Mouse (Mus musculus) midbrain, embryonic 14.5 days (tissue): ENCODE measurements at regions not wholly inside any gene's neighbourhood (a gene's known extent, or its start where the extent isn't known, plus 50 kb on each side); places are given as distances from the start of the nearest gene placed in this dataset.

ENCODE experiments used
- ATAC-seq: fragments of 200-750 bp; cut with Nextera tagmentation; 2 replicates; pipeline ENCODE4 v1.8.0; 2017; ENCODE audit warnings: moderate number of reproducible peaks, moderate library complexity; ENCODE audit not compliant: low FRiP score, low TSS enrichment
- DNase-seq: peaks from one replicate; pipeline ENCODE4 v3.0.0-alpha.2; 2015
- H3K27ac ChIP-seq: fragments of 300-500 bp; sonication (generic); replicated peaks from 2 replicates; pipeline ENCODE4 v1.5.1; 2014; ENCODE audit warnings: mild to moderate bottlenecking, low read depth, low read length, moderate library complexity
- H3K27me3 ChIP-seq: fragments of 300-500 bp; sonication (generic); 2 replicates; pipeline ENCODE4 v1.6.1; 2014; ENCODE audit warnings: low read length, control low read depth, mixed read lengths; ENCODE audit not compliant: control insufficient read depth, insufficient read depth
- H3K36me3 ChIP-seq: fragments of 300-500 bp; sonication (generic); 2 replicates; pipeline ENCODE4 v1.6.1; 2014; ENCODE audit warnings: low read length, control low read depth; ENCODE audit not compliant: control insufficient read depth, insufficient read depth
- H3K4me1 ChIP-seq: fragments of 300-500 bp; sonication (generic); 2 replicates; pipeline ENCODE4 v1.6.1; 2014; ENCODE audit warnings: mild to moderate bottlenecking, antibody characterized with exemption, low read length, control low read depth; ENCODE audit not compliant: control insufficient read depth, insufficient read depth
- H3K4me2 ChIP-seq: fragments of 300-500 bp; sonication (generic); 2 replicates; pipeline ENCODE4 v1.6.1; 2014; ENCODE audit warnings: mild to moderate bottlenecking, low read length, moderate library complexity
- H3K4me3 ChIP-seq: fragments of 300-500 bp; sonication (generic); replicated peaks from 2 replicates; pipeline ENCODE4 v1.5.1; 2014; ENCODE audit warnings: low read depth, low read length
- H3K9ac ChIP-seq: fragments of 300-500 bp; sonication (generic); replicated peaks from 2 replicates; pipeline ENCODE4 v1.6.1; 2014; ENCODE audit warnings: mild to moderate bottlenecking, low read length, moderate library complexity
- H3K9me3 ChIP-seq: fragments of 300-500 bp; sonication (generic); 2 replicates; pipeline ENCODE4 v1.6.1; 2016; ENCODE audit warnings: low read length, control low read depth, mixed read lengths; ENCODE audit not compliant: control insufficient read depth
- WGBS: fragments of 180-500 bp; shearing (Covaris S2); extraction: QIAGEN DNeasy Blood & Tissue Kit; methylation state at CpG from one replicate; pipeline ENCODE4 v1.1.7; 2014; 5-methylcytosine and 5-hydroxymethylcytosine counted together

DNA sequence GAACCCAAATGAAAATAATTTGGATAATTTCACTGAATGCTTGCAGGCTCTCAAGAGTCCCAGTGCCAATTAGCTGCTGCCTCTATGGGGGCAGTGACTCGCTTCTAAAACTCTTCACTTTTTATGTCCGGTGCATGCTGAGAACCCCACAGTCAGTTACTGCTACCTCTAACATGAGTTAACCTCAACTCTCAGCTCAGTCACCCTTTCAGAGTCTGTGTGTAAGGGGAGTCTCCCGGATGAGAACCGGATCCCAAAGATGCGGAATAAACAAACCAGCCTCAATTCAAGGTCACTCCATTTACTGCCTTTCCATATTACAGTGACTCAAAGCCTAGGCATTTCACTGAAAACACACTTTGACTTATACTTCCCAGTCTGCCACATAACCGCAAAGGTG is 357.9 kb downstream of the Phf3 start:
- WGBS, result 95% methylated on average over 6 of the region's 6 CpGs
- no peaks in the 10 kb centered on the region for H3K36me3 ChIP-seq
- no peaks in the 10 kb centered on the region for H3K4me1 ChIP-seq
- no peak overlapping the region for H3K4me3 ChIP-seq
- DNase-seq (no peak), ATAC-seq (no peak)
- H3K27me3 ChIP-seq, result no peaks in the 10 kb centered on the region
- no peak overlapping the region for H3K4me2 ChIP-seq
- H3K9me3 ChIP-seq, result no peaks in the 10 kb centered on the region
- H3K27ac ChIP-seq, result no peak overlapping the region
- no peak overlapping the region for H3K9ac ChIP-seq

GRCm38 (mm10) chr1:30503224-30503623 is 370.5 kb downstream of the Phf3 start:
- Histone ChIP-seq H3K27ac (no peak overlapping the region), H3K4me1 (no peaks in the 10 kb centered on the region), H3K9ac (no peak overlapping the region), H3K4me3 (no peak overlapping the region), H3K36me3 (no peaks in the 10 kb centered on the region), H3K27me3 (no peaks in the 10 kb centered on the region), H3K4me2 (no peak overlapping the region), H3K9me3 (no peaks in the 10 kb centered on the region)
- DNase-seq (peak; percentile 86), ATAC-seq (no peak)
- WGBS, result 34% methylated on average over 1 of the region's 1 CpGs

DNA sequence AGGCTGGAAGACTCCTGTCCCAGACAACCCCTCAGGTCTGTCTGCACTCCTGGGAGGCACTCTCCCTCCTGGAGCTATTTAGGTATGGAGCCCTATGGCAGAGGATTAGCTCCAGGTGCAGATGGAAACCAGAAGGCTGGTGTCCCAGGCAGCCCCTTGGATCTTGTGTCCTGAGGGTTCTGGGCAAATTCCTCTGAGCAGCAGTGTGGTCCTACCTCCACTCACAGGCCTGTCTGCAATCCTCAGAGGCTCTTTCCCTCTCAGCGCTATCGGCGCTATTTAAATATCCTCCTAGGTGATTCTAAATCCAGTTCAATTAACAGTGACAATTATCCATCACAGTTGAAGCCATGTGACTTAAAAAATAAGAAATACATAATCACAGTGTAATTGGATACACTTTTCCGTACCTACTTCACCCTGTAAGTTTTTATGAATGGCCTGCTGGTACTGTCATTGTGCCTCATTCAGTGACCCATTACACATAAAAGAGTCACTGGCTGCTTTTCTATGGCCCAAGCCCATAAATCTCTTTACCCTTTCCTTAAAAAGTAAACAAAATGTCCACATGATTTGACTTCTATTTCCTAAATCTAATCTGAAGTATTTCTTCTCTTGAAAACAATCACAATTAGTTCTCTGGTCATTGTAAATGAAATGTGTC is 413.3 kb downstream of the Phf3 start:
- no peak overlapping the region for H3K4me2 ChIP-seq
- no peaks in the 10 kb centered on the region for H3K4me1 ChIP-seq
- no peak overlapping the region for H3K4me3 ChIP-seq
- WGBS, result 94% methylated on average over 4 of the region's 4 CpGs
- H3K36me3 ChIP-seq, result no peaks in the 10 kb centered on the region
- H3K27ac ChIP-seq, result no peak overlapping the region
- DNase-seq, result no peak
- no peak for ATAC-seq
- H3K9ac ChIP-seq, result no peak overlapping the region
- no peaks in the 10 kb centered on the region for H3K9me3 ChIP-seq
- H3K27me3 ChIP-seq, result no peaks in the 10 kb centered on the region

DNA sequence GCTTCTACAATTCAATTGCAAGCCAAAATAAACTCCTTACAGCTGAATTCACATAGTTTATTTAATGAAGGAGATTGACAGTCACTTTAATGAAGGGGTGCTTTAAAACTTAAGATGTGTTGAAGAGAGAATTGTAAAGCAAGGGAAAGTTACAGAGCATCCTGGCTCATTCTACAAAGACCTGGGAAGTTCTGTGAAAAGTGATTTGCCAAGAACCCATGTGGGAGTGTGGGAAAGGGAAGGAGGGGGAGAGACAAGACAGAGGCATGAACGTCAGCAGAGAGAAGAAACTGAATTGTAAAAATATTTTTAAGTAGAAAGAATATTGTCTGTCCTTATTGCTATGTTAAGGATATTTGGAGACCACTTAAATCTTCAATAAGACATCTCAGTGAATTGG is 435.8 kb downstream of the Phf3 start:
- Histone ChIP-seq H3K27ac (no peak overlapping the region), H3K9me3 (no peaks in the 10 kb centered on the region), H3K4me3 (no peak overlapping the region), H3K27me3 (no peaks in the 10 kb centered on the region), H3K9ac (no peak overlapping the region), H3K4me1 (no peaks in the 10 kb centered on the region), H3K36me3 (no peaks in the 10 kb centered on the region), H3K4me2 (no peak overlapping the region)
- WGBS, result 50% methylated on average over 1 of the region's 1 CpGs
- ATAC-seq (no peak), DNase-seq (no peak)

GRCm38 (mm10) chr1:30416582-30416981 is 457.1 kb downstream of the Phf3 start:
- Histone ChIP-seq H3K4me2 (no peak overlapping the region), H3K27ac (no peak overlapping the region), H3K9me3 (no peaks in the 10 kb centered on the region), H3K4me3 (no peak overlapping the region), H3K4me1 (no peaks in the 10 kb centered on the region), H3K9ac (no peak overlapping the region), H3K36me3 (no peaks in the 10 kb centered on the region), H3K27me3 (no peaks in the 10 kb centered on the region)
- DNase-seq, result no peak
- no peak for ATAC-seq

DNA sequence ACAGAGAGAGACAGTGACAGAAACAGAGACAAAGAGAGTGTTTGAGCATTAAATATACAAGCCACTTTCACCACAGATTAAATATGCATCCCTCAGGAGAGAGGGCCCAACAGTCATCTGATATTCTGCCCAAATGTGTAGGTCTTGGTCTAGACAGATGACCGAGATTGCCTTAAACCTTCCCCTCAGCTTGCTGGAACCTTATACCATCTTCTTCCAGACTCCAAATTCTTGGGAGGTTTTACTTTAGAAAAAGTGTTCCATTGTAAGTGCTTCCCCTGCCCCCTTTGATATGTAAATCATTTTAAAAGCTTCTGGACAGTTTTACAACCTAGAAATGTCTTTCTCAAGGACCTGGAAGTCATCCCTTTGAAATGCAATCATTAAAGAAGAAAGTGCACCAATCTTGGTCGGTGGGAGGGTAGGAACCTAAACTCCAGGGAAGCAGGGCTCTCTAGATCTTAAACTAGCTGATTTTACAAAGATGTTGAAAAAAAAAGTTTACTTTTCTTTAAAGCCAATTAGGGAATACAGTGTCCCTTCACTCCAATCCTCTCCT is 458.8 kb downstream of the Phf3 start:
- Histone ChIP-seq H3K36me3 (no peaks in the 10 kb centered on the region), H3K4me3 (no peak overlapping the region), H3K27ac (no peak overlapping the region), H3K9me3 (no peaks in the 10 kb centered on the region), H3K4me1 (no peaks in the 10 kb centered on the region), H3K4me2 (no peak overlapping the region), H3K9ac (no peak overlapping the region), H3K27me3 (no peaks in the 10 kb centered on the region)
- 47% methylated on average over 2 of the region's 2 CpGs for WGBS
- DNase-seq, result no peak
- no peak for ATAC-seq
